Mouse (Mus musculus): ENCODE data around the gene Pglyrp4. TPM values are rescaled to one million over a fixed set of nuclear protein-coding genes. Genes with fewer than 3 reads are reported as not detected.
"Not testable (repeated sequence)": the region's sequence is repeated elsewhere in the genome, so short reads cannot be mapped to it uniquely, and the experiment has no call there.

The Pglyrp4 gene
- total RNA-seq (2021): not detected
- long read RNA-seq, experiment 1: 0 reads
- long read RNA-seq, experiment 2: 0 reads

- no peak for DNase-seq (ENCODE audit: low spot score in 2 of 2)
Observed at GRCm38 (mm10) chr3:90726606-90727005, at the start of gene Pglyrp4. TSS of gene Pglyrp4 (plus strand) at chr3:90726906.

GRCm38 (mm10) chr3:90678656-90679055 lies 48.0 kb upstream of the Pglyrp4 start:
- DNase-seq (ENCODE audit: low spot score in 2 of 2): no peak

- DNase-seq (ENCODE audit: low spot score in 2 of 2): no peak
Observed at GRCm38 (mm10) chr3:90683929-90684328, 42.8 kb upstream of the Pglyrp4 start.

GRCm38 (mm10) chr3:90686835-90687234 lies 39.9 kb upstream of the Pglyrp4 start:
- no peak for DNase-seq (ENCODE audit: low spot score in 2 of 2)

- no peak for DNase-seq (ENCODE audit: low spot score in 2 of 2)
Observed at GRCm38 (mm10) chr3:90693496-90693895, 33.2 kb upstream of the Pglyrp4 start.

GRCm38 (mm10) chr3:90695613-90696012 lies 31.1 kb upstream of the Pglyrp4 start, which contains the start of gene S100a9:
TSS of gene S100a9 (minus strand) at chr3:90695721.
- DNase-seq (ENCODE audit: low spot score in 2 of 2): no peak

- DNase-seq (ENCODE audit: low spot score in 2 of 2): no peak
Observed at GRCm38 (mm10) chr3:90702244-90702643, 24.5 kb upstream of the Pglyrp4 start.

GRCm38 (mm10) chr3:90708523-90709202 lies 18.0 kb upstream of the Pglyrp4 start:
- no peak for DNase-seq (ENCODE audit: low spot score in 2 of 2)

- peak; percentile 58 to 85 for DNase-seq (ENCODE audit: low spot score in 2 of 2)
Observed at GRCm38 (mm10) chr3:90709591-90710460, 16.9 kb upstream of the Pglyrp4 start.

GRCm38 (mm10) chr3:90749658-90750057 lies 23.0 kb downstream of the Pglyrp4 start:
- DNase-seq (ENCODE audit: low spot score in 2 of 2): no peak

GRCm38 (mm10) chr3:90777776-90778175 lies 51.1 kb downstream of the Pglyrp4 start, which contains the start of gene Gm5849:
TSS of gene Gm5849 (minus strand) at chr3:90777876.
- DNase-seq (ENCODE audit: low spot score in 2 of 2): not testable (repeated sequence)

Other genes with a start within 250 kb of the Pglyrp4 start
- 10 to 100 TPM; 71.3 to 74.7 TPM for gene Snapin, start 235.9 kb upstream of the Pglyrp4 start, total RNA-seq (2021)
- 100 to 1,000 TPM; 110 to 118 TPM for gene Chtop, start 217.4 kb upstream of the Pglyrp4 start, total RNA-seq (2021)
- 10 to 100 TPM; 27.3 to 31.2 TPM for gene S100a1, start 212.5 kb upstream of the Pglyrp4 start, total RNA-seq (2021)
- gene S100a13, start 212.5 kb upstream of the Pglyrp4 start, total RNA-seq (2021): 10 to 100 TPM; 22.6 to 23.3 TPM
- gene S100a14, start 200.1 kb upstream of the Pglyrp4 start, total RNA-seq (2021): 1 to 10 TPM in 1 of 2 experiments, under 1 TPM in 1; 0.64 to 1.1 TPM
- 100 to 1,000 TPM; 117 to 124 TPM for gene S100a16, start 189.7 kb upstream of the Pglyrp4 start, total RNA-seq (2021)
- gene S100a3, start 166.3 kb upstream of the Pglyrp4 start, total RNA-seq (2021): 1 to 10 TPM; 1.4 to 2.3 TPM
- gene S100a2, start 136.7 kb upstream of the Pglyrp4 start, total RNA-seq (2021): not detected
- gene Gm42674, start 125.0 kb upstream of the Pglyrp4 start, total RNA-seq (2021): not detected
- 10 to 100 TPM; 15.7 to 17.2 TPM for gene S100a4, start 123.1 kb upstream of the Pglyrp4 start, total RNA-seq (2021)
- not detected for gene S100a5, start 118.4 kb upstream of the Pglyrp4 start, total RNA-seq (2021)
- 100 to 1,000 TPM; 140 to 154 TPM for gene S100a6, start 114.0 kb upstream of the Pglyrp4 start, total RNA-seq (2021)
- gene S100a7a, start 72.9 kb upstream of the Pglyrp4 start, total RNA-seq (2021): under 1 TPM in 1 of 2 experiments, not detected in 1; 0.29 TPM
- gene S100a8, start 57.9 kb upstream of the Pglyrp4 start, total RNA-seq (2021): 10 to 100 TPM in 1 of 2 experiments, 1 to 10 TPM in 1; 4.5 to 11.8 TPM
- gene S100a9, start 31.2 kb upstream of the Pglyrp4 start, total RNA-seq (2021): 10 to 100 TPM in 1 of 2 experiments, 1 to 10 TPM in 1; 3.2 to 14.2 TPM
- not detected for gene Gm5849, start 51.0 kb downstream of the Pglyrp4 start, total RNA-seq (2021)

All from gastrocnemius, postnatal 4 days (tissue).